Mouse (Mus musculus) spleen, postnatal 36 days (tissue): ENCODE measurements around the gene Ugt1a9.

Experiments used
- DNase-seq, 2 experiments: peaks; one replicate each; pipeline ENCODE4 v3.0.0; 2022; ENCODE audit warnings: low spot score in 2 of 2, mixed read lengths in 1 of 2

The Ugt1a9 gene

DNA sequence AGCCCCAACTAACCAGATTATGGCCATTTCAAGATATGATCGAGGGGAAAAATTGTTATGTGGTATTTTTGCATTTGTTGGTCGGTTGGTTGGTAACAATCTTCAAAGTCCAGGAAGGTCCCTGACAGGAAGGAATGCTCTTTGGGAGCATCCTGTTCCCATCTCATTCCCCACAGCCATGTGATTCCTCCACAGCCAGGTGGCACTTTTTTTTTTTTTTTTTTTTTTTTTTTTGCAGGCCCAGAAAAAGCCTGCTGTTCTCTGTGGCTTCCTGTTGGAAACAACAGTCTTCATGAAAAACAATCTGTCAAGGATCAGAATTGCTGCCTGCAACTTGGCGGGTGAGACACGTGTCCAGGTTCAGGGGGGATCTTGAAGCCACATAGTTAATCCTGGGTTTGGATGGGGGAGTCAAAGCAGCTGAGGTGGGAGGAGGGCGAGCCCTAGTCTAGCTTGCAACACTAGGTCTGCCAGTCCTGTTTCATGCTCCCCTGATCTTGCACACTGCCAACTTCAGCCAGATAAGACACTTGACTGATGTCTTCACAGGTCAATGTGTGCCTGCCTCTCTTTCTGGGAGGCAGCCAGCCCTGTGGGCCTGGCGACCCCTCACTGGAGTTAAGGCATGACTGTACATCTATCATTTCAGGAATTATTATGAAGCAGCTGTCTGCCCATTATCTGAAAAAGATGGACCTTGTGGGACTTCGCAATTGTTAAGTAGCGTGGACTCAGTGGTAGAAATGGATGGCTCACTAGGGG, 188.5 kb downstream of the Ugt1a9 start:
- no peak for DNase-seq

DNA sequence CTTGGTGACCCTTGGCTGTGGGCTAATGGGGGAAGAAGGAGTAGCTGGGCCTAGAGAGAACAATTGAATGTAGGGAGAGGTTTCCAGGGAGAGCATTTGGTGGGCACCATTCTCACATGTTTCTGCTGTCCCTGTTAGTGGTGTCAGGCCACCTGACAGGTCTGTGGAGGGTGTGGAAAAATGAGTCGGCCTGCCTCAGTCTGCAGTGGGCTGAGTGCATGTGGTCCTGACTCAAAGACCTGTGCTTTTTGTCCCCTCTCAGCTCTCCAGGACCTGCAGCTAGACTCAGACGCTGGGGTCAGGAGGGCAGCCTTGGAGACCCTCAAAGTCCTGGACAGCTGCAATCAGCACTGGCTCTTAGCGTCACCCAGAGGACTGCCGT, 189.0 kb downstream of the Ugt1a9 start:
- no peak for DNase-seq

DNA sequence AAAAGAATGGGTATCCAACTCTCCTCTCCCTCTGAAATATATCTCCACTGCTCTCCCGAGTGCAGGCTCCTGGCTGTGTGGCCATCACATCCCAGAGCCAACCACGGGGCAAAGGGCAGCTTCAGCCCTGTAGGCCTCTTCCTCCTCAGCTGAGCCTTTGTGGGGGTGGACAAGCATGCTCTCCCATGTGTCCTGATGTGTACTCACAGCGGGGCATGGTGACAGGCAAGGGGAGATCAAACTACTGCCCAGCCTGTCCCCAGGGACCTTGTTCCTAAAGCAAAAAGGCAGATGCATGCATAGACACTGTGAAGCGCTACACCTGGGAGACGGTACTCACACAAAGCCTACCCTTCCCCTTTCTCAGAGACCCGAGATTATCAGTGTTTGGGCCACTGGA, 189.5 kb downstream of the Ugt1a9 start:
- DNase-seq = no peak

DNA sequence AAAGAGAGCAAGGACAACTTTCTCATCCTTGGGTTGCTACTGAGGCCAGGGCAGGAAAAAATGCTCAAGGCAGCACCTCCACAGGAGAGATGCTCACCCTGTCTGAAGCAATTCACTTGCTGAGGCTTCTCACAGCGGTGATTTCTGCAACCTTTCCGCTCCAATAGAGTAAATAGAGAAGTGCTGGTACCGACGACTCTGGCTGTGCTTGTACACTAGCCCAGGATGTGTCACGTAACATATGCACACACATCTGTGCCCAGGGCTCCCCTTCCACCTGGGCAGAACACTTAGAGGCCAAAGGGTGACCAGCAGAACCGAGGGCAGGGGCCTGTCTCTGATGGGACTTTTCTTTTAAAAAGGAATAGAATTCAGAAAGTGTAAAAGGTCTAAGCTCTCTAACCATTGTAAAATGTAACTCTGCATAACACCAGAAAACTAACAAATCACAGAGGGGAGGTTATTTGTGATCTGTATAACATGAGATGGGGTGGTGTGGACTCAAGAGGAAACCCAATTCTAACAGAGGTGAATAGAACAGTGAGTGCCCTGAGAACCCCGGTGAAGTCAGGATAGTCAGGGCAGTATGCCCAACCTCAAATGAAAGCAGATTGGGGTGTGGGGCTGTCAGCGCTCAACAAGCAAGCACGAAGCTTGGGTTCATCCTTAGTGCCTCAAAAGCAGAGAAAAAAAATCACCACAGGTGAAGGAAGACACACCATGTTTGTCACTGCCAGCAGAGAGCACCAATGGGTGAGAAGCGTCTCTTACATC, 190.2 kb downstream of the Ugt1a9 start:
- DNase-seq = no peak

DNA sequence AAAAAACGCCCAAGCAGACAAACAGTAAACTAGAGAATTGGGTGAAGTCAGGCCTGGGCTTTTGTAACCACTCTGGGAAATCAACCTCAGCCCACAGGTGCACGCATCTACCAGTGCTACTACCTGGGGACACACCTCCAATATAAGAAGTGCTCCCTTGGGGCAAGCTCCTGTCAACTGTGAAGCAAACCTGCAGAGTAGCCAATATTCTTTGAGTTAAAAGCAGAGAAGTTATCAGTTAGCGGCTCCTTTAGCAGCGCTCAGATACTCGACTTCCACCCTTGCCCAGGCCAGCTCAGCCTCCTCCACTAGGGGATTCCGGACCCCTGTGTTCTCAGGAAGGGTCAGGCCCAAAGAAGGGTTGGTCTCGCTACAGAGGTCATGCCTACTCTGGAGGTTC, 191.1 kb downstream of the Ugt1a9 start:
- no peak for DNase-seq

DNA sequence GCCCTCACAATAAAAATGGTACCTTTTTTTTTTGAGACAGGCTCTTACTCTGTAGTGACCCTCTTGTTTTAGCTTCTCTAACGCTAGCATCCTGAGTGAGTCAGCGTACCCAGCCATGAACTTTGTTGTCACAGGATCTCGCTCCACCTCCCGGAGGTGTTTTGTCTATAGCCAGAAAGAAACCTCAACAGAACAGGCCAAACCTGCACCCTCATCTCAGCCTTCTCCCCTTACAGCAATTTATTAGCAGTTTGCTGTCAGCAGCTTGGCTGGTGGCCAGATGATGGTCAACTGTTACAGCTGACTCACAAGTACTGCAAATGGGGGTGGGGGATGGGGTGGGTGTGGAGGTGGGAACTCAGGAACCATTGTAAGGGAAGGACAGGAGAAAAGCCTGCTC, 191.7 kb downstream of the Ugt1a9 start:
- DNase-seq = no peak

DNA sequence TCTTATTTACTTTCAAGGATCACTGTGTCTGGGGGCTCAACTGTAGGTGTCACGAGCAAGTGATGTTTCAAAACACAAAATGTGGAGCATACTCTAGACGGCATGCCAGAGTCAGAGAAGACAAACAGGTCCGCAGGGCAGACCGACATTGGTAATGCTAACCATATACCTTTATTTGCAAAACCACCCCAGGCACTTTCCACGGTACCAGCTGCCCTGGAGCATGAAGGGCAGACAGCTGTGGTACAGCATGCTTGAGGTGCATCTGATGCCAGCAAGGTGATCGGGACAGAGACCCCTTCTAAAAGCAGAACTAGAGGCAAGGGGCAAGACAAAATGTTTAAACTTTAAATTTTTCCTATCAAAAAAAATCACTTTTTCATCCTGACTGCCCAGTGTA, 192.4 kb downstream of the Ugt1a9 start:
- no peak for DNase-seq

DNA sequence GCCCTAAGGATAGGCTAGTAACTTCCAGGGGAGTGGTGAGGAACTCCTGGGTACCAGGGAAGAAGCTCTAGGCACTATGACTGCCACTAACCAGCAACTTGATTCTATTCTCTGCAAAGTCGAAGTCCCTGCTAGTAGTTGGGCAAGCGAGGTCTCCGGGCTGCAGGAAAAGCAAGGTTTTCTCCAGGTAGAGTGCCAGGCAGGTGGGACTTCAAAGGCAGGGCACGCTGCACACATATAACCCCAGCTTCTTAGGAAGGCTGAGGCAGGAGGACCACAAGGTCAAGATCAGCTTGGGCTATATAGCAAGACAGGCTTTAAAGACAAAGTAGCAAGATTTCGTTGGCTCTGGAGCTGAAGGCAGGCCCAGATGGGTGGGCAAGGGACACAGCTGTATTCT, 193.2 kb downstream of the Ugt1a9 start:
- no peak for DNase-seq

DNA sequence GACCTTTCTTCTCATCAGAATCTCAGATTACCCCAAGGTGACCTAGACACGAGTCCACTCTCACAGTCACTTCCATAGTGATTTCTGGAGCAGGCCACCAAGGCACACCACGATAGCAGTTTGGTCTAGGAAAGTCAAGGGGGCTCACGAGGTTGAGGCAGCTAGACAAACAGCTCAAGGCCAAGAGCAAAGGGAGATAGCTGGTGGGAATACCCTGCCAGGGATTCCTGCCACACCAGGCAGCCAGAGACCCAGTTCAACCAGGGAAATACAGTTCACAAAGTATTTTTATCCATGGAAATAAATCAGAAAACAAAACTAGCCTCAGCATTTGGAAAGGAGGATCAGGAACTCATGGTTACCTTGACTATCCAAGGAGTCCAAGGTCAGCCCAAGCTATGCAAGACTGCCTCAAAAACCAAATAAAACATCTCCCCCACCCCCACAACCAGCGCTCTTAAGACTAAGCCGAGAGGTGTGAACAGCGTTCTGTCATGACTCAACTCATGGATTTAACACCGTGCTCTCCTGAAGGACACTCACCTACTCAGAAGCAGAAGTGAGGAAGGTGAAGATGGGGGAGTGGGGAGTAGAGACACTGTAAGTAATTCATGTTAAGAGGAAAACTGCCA, 193.8 kb downstream of the Ugt1a9 start:
- DNase-seq = no peak

DNA sequence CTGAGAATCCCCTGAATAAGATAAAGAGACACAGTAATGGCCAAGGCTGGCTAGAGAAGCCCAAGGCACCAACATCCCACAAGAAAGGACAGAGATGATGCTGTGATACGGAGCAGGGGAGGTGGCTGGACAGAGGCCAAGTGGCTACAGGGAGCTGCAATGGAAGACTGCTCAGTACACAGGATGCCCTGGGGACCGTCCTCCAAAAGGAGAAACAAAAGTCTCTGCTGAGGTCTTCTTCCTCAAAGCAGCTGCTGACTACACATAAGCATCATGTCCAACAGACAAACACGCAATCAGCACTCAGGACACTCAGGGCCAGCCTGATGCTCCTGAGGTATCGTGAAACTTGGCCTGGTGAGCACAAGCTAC, 194.3 kb downstream of the Ugt1a9 start:
- no peak for DNase-seq

DNA sequence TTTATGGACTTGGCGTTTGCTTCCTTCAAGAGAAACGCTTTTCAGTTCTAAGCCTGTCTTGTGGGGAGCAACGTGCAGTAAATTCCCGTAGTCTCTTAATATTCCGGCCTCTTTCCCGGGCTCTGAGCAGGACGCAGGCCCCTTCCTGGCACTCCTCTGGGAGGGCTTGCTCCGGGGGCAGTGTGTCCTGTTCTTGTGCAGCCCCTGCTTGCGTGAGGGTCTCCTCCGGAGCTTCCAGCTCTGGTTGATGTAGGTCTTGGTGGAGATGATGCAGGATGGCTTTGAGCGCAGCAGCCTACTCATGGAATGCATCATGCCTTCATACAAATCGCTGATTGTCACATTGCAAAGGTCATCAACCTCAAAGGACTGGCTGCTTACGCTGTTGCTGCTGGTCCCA, 195.5 kb downstream of the Ugt1a9 start:
- no peak for DNase-seq

DNA sequence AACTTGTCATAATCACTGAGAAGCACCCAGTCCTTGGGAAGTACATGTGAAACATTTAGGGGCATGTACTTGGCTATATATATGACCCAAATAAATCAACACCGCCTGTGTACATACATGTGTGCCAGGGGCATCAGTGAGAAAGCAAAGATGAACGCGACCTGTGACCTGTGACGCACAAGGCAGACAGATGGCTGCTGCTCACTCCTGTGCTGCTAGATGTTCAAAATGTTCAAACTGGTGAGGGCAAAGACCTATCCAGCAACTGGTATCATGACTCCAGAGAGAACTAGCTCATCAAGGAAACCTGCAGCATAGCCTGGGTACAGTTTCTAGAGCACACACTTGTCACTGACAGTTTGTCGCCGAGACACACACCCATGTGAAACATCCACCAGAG, 196.9 kb downstream of the Ugt1a9 start:
- no peak for DNase-seq

DNA sequence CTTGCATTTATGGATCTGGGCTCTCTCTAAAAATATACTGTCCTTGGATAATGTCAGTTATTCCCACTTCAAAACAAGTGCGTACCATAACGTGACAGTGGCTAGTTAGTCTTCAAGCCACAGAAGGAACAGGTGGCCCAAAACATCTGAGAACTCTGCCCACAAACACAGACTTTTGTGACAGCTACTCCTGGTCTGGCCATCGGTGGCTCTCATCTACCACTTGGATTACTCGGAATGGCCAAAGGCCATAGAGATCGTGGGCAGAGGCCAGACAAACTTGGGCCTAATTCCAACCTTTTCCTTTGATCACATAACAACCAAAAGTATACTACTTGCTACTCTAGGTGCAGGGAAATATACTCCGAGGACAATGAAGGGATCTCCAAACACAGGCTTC, 197.5 kb downstream of the Ugt1a9 start:
- DNase-seq = no peak
